Mouse (Mus musculus) limb, embryonic 15.5 days (tissue): ENCODE measurements around the gene Gm21663. TPM values are rescaled to one million over a fixed set of nuclear protein-coding genes. Genes with fewer than 3 reads are reported as not detected.
"Not testable (repeated sequence)": the region's sequence is repeated elsewhere in the genome, so short reads cannot be mapped to it uniquely, and the experiment has no call there.

Source experiments
- ATAC-seq: fragments of 200-750 bp; cut with Nextera tagmentation; 2 replicates; pipeline ENCODE4 v1.8.0; 2017; ENCODE audit warnings: low read depth, moderate TSS enrichment; ENCODE audit not compliant: insufficient number of reproducible peaks, low FRiP score, low TSS enrichment
- H3K27ac ChIP-seq: fragments of 300-500 bp; sonication (generic); 2 replicates; pipeline ENCODE4 v1.5.1; 2015; ENCODE audit warnings: moderate library complexity, mild to moderate bottlenecking, inconsistent platforms
- H3K27me3 ChIP-seq: fragments of 300-500 bp; sonication (generic); 2 replicates; pipeline ENCODE4 v1.6.1; 2015; ENCODE audit warnings: inconsistent platforms
- H3K36me3 ChIP-seq: fragments of 300-500 bp; sonication (generic); 2 replicates; pipeline ENCODE4 v1.6.1; 2015; ENCODE audit warnings: inconsistent platforms
- H3K4me1 ChIP-seq: fragments of 300-500 bp; sonication (generic); 2 replicates; pipeline ENCODE4 v1.6.1; 2015; ENCODE audit warnings: inconsistent platforms
- H3K4me2 ChIP-seq: fragments of 300-500 bp; sonication (generic); 2 replicates; pipeline ENCODE4 v1.6.1; 2015; ENCODE audit warnings: mild to moderate bottlenecking, inconsistent platforms
- H3K4me3 ChIP-seq: fragments of 300-500 bp; sonication (generic); 2 replicates; pipeline ENCODE4 v1.5.1; 2015; ENCODE audit warnings: mild to moderate bottlenecking, inconsistent platforms
- H3K9ac ChIP-seq: fragments of 300-500 bp; sonication (generic); 2 replicates; pipeline ENCODE4 v1.6.1; 2015; ENCODE audit warnings: inconsistent platforms
- H3K9me3 ChIP-seq: fragments of 300-500 bp; sonication (generic); 2 replicates; pipeline ENCODE4 v1.6.1; 2016; ENCODE audit warnings: inconsistent platforms
- WGBS: fragments of 180-500 bp; shearing (Covaris S2); methylation state at CpG from one replicate; pipeline ENCODE4 v1.1.7; 2015; 5-methylcytosine and 5-hydroxymethylcytosine counted together
- polyA plus RNA-seq: library from polyadenylated mRNA; unstranded; fragments of >200 nt; fragmentation: Nextera tagmentation; extraction: Ambion mirVana; gene quantifications from 2 replicates; pipeline ENCODE4 v1.2.1, GENCODE M21; 2015

The Gm21663 gene
- polyA plus RNA-seq, result 0.19 TPM in 1 of 2 replicates, not detected in the other

DNA sequence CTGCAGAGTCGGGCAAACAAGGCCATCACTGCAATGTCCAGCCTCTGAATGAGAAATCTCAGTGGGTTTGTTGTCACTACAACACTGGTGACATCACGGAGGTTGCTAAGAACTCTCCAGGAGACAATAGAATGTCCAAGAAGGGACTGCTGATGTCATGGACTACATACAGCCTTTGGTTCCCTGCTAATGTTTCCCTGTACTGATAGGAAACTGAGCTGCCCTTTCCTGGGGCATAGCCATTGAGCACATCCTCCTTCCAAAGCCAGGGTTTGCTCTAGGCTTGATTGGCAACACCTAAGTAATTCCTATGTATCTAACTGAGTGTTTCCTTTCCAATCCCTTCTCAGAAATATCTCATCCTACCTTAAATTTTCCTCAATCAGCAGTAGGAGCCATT, at the start of gene Gm21663:
Gm21663 (minus strand) TSS at position 101 of the 400 bp plus-strand sequence.
- WGBS, result 58% methylated on average over 2 of the region's 2 CpGs
- H3K4me3 ChIP-seq, ATAC-seq, H3K9me3 ChIP-seq, H3K36me3 ChIP-seq, H3K9ac ChIP-seq, H3K4me1 ChIP-seq, H3K27me3 ChIP-seq, H3K4me2 ChIP-seq, H3K27ac ChIP-seq: not testable (repeated sequence)

DNA sequence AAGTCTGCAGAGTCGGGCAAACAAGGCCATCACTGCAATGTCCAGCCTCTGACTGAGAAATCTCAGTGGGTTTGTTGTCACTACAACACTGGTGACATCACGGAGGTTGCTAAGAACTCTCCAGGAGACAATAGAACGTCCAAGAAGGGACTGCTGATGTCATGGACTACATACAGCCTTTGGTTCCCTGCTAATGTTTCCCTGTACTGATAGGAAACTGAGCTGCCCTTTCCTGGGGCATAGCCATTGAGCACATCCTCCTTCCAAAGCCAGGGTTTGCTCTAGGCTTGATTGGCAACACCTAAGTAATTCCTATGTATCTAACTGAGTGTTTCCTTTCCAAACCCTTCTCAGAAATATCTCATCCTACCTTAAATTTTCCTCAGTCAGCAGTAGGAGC, 46.4 kb upstream of the Gm21663 start, which contains the start of gene Gm21698:
Gm21698 (minus strand) TSS at position 101 of the 400 bp plus-strand sequence.
- H3K27me3 ChIP-seq, H3K27ac ChIP-seq, H3K4me3 ChIP-seq, H3K9ac ChIP-seq, H3K4me2 ChIP-seq, H3K9me3 ChIP-seq, H3K4me1 ChIP-seq, ATAC-seq, H3K36me3 ChIP-seq: not testable (repeated sequence)
- no CpG with 5 or more reads among the region's 3 CpGs for WGBS

DNA sequence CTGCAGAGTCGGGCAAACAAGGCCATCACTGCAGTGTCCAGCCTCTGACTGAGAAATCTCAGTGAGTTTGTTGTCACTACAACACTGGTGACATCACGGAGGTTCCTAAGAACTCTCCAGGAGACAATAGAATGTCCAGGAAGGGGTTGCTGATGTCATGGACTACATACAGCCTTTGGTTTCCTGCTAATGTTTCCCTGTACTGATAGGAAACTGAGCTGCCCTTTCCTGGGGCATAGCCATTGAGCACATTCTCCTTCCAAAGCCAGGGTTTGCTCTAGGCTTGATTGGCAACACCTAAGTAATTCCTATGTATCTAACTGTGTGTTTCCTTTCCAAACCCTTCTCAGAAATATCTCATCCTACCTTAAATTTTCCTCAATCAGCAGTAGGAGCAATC, 30.4 kb upstream of the Gm21663 start, which contains the start of gene Gm21680:
Gm21680 (minus strand) TSS at position 101 of the 400 bp plus-strand sequence.
- not testable (repeated sequence) for H3K36me3 ChIP-seq, ATAC-seq, H3K4me1 ChIP-seq, H3K9me3 ChIP-seq, H3K27me3 ChIP-seq, H3K27ac ChIP-seq, H3K4me2 ChIP-seq, H3K9ac ChIP-seq, H3K4me3 ChIP-seq
- no CpG with 5 or more reads among the region's 2 CpGs for WGBS

DNA sequence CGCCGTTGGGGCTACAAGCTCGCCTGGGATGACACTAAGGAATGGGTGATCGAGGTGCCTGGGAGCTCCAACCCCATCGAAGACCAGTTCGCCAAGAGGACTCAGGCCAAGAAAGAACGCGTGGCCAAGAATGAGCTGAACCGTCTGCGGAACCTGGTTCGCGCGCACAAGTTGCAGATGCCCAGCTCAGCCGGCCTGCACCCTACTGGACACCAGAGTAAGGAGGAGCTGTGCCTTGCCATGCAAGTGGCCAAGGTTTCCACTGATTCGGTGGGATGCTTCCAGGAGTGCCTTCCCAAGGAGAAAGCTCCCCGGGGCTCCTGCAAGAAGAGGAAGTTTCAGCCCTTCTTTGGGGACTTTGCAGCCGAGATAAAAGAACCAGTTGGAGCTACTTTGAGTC, 14.9 kb upstream of the Gm21663 start:
- not testable (repeated sequence) for H3K27me3 ChIP-seq, H3K4me3 ChIP-seq, ATAC-seq, H3K36me3 ChIP-seq, H3K27ac ChIP-seq, H3K9ac ChIP-seq, H3K9me3 ChIP-seq, H3K4me2 ChIP-seq, H3K4me1 ChIP-seq
- 60% methylated on average over 17 of the region's 17 CpGs for WGBS

DNA sequence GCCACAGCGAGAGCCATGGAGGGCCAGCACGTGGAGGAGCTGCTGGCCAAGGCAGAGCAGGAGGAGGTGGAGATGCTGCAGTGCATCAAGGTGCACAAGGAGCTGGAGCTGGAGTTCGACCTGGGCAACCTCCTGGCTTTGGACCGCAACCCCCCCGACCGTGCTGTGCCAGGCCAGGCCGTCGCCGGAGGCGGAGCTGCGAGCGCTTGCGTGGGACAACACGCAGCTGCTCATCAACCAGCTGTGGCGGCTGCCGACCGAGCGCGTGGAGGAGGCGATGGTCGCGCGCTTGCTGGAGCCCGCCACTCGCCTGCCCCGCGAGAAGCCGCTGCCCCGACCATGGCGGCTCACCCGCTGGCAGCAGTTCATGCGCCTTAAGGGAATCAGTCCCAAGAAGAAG, 14.4 kb upstream of the Gm21663 start:
- not testable (repeated sequence) for H3K4me2 ChIP-seq, ATAC-seq, H3K36me3 ChIP-seq, H3K4me1 ChIP-seq, H3K27ac ChIP-seq, H3K9me3 ChIP-seq, H3K4me3 ChIP-seq, H3K9ac ChIP-seq, H3K27me3 ChIP-seq
- WGBS, result 31% methylated on average over 32 of the region's 32 CpGs

DNA sequence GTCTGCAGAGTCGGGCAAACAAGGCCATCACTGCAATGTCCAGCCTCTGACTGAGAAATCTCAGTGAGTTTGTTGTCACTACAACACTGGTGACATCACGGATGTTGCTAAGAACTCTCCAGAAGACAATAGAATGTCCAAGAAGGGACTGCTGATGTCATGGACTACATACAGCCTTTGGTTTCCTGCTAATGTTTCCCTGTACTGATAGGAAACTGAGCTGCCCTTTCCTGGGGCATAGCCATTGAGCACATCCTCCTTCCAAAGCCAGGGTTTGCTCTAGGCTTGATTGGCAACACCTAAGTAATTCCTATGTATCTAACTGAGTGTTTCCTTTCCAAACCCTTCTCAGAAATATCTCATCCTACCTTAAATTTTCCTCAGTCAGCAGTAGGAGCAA, 12.1 kb upstream of the Gm21663 start, which contains the start of gene Gm21671:
Gm21671 (minus strand) TSS at position 101 of the 400 bp plus-strand sequence.
- H3K27ac ChIP-seq, H3K9me3 ChIP-seq, H3K4me2 ChIP-seq, H3K4me1 ChIP-seq, H3K9ac ChIP-seq, H3K27me3 ChIP-seq, H3K4me3 ChIP-seq, ATAC-seq, H3K36me3 ChIP-seq: not testable (repeated sequence)
- 78% methylated on average over 2 of the region's 2 CpGs for WGBS

DNA sequence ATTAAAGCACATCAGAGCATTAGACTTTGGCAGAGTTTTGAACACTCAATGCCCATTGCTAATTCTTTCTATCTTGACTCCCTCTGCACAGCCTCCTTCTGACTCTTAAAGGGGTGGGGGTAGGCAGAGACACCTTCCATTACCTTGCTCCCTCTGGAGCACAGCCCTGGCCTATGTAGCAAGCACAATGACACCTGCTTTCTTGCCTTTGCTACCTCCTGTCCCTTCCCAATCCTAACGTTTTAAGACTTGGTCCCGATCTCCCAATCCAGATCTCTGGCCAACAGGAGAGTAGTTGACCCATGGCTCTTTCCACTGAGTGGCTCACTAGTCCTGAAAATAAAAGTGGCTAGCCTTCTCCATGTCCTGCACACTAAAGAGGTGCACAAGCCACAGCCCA, 3.2 kb upstream of the Gm21663 start:
- not testable (repeated sequence) for ATAC-seq, H3K9me3 ChIP-seq, H3K27me3 ChIP-seq, H3K9ac ChIP-seq, H3K27ac ChIP-seq, H3K4me2 ChIP-seq, H3K36me3 ChIP-seq, H3K4me3 ChIP-seq, H3K4me1 ChIP-seq
- 78% methylated on average over 2 of the region's 2 CpGs for WGBS

DNA sequence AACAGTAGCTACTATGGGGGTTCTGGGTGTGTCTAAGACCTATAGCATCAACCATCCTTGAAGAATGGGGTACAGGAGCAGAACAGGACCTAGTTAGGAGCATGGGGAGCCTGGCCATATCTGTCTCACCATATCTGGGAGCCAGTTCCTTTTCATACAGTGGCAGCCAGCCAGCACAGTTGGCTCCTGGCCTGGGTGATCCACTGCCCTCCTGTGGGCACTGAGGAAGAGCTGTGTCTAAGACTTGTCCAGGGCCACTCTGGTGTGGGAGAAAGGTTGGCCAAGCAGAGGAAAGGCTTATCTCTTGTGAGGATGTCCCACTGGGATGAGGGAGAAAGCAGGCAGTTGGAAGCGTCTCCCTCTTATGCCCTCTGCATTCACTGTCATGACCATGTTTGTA, 50.9 kb downstream of the Gm21663 start:
- ATAC-seq, result no peak
- 91% methylated on average over 1 of the region's 1 CpGs for WGBS

DNA sequence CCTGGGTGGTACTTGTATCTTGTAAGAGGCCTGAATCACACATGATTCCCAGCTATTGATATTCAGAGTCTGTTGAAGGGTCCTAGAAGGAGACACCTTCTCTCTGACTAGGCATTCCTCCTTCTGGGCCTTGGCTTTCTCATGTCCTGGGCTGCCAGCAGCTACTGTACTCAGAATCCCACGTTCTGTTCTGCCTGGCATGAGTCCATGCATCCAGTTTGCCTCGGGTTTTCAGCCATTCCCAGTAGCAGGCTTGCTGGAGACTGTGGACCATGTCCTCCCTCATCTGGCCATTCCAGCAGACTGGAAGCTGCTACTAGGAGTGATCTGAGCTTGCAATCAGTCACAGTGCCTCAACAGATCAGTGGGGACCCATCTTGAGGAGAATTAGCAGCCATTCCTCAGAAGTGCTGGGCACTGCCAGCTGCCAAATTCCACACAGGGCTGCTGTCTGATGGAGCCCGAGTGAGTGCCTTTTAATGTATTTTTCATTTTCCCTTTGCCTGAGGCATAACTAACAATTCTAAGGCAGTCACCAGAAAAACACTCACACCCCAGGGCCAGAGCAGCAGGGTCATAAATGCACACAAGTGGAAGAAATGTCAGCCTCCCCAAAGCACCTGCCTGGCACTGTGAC, 52.3 kb downstream of the Gm21663 start:
- no peaks in the 10 kb centered on the region for H3K9me3 ChIP-seq
- no peaks in the 10 kb centered on the region for H3K4me1 ChIP-seq
- no peaks in the 10 kb centered on the region for H3K27me3 ChIP-seq
- H3K27ac ChIP-seq, result no peak overlapping the region
- H3K4me3 ChIP-seq, result no peak overlapping the region
- H3K36me3 ChIP-seq, result no peaks in the 10 kb centered on the region
- H3K9ac ChIP-seq, result no peak overlapping the region
- ATAC-seq, result no peak
- H3K4me2 ChIP-seq, result no peak overlapping the region
- WGBS, result 28% methylated on average over 3 of the region's 3 CpGs

More for the DNA sequence above, 50.9 kb downstream of the Gm21663 start:
- Histone ChIP-seq H3K27ac (no peak overlapping the region), H3K9ac (no peak overlapping the region), H3K4me2 (no peak overlapping the region), H3K9me3 (no peaks in the 10 kb centered on the region), H3K27me3 (no peaks in the 10 kb centered on the region), H3K4me3 (no peak overlapping the region), H3K4me1 (no peaks in the 10 kb centered on the region), H3K36me3 (no peaks in the 10 kb centered on the region)

DNA sequence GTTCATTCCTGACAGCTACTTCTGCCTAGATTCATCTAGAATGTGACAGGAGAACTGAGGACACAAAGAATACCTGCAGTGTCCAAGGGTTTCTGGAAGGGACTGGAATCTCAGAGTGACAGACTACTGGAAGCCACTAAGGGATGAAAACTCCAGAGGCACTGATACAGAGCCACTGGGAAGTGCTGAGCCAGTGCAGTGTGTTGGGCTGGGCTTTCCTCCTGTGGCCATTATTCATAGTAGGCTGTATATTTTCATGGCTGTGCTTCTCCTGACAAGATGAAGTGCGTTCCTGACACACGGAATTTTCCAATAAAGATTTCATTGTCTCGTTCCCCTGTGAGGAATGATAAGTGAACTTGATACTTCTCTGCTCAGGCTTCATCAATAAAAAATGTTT, 55.5 kb downstream of the Gm21663 start:
- H3K27me3 ChIP-seq, result no peaks in the 10 kb centered on the region
- no peak overlapping the region for H3K27ac ChIP-seq
- no peaks in the 10 kb centered on the region for H3K9me3 ChIP-seq
- no peaks in the 10 kb centered on the region for H3K36me3 ChIP-seq
- no peak for ATAC-seq
- H3K4me3 ChIP-seq, result no peak overlapping the region
- no peak overlapping the region for H3K4me2 ChIP-seq
- H3K9ac ChIP-seq, result no peak overlapping the region
- H3K4me1 ChIP-seq, result no peaks in the 10 kb centered on the region
- WGBS, result 50% methylated on average over 3 of the region's 3 CpGs
